Mouse (Mus musculus): ENCODE data around the gene Zfp536.

- TF ChIP-seq GABPA (IDR thresholded peaks at IDR 0.05; ENCODE audit: insufficient replicate concordance, low read depth, low read length) (no peak), ZNF384 (IDR thresholded peaks at IDR 0.05; ENCODE audit: low read depth, low read length) (no peak), MEF2A (IDR thresholded peaks at IDR 0.05; ENCODE audit: borderline replicate concordance, low read depth, low read length) (no peak)
These were observed 173.1 kb downstream of the Zfp536 start for GRCm38 (mm10) chr7:37600318-37600717.

Data from CH12.LX (cell line).